Mouse (Mus musculus) ovary, adult 18-20 months (tissue): ENCODE data around the gene Prl7d1.
"Not testable (repeated sequence)": the region's sequence is repeated elsewhere in the genome, so short reads cannot be mapped to it uniquely, and the experiment has no call there.

Source experiments
- DNase-seq: peaks from one replicate; pipeline ENCODE4 v3.0.0; 2022; ENCODE audit warnings: low spot score, mixed read lengths

Gene Prl7d1

DNA sequence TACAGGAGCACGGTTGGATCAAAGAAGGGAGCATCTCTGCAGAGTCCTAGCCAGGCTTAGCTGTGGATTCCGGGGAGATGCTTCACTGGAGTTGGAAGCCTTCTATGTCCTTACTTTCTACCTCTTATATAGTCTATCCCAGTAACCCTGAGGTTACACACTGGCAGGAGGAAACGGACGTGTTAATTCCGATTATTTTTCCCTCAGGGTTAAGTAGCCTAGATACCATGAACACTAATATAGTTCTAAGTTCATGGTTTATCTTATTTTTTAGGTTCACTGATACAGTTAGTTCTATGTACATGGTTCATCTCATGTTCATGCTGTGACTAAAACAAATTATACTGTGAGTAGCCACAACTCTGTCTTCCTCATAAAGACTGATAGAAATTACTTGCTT lies at the start of gene Prl7d1:
Prl7d1 (minus strand) TSS at position 101 of the 400 bp plus-strand sequence.
- DNase-seq: no peak

- DNase-seq: no peak
These were observed 18.1 kb upstream of the Prl7d1 start for GRCm38 (mm10) chr13:27734512-27735186.

DNA sequence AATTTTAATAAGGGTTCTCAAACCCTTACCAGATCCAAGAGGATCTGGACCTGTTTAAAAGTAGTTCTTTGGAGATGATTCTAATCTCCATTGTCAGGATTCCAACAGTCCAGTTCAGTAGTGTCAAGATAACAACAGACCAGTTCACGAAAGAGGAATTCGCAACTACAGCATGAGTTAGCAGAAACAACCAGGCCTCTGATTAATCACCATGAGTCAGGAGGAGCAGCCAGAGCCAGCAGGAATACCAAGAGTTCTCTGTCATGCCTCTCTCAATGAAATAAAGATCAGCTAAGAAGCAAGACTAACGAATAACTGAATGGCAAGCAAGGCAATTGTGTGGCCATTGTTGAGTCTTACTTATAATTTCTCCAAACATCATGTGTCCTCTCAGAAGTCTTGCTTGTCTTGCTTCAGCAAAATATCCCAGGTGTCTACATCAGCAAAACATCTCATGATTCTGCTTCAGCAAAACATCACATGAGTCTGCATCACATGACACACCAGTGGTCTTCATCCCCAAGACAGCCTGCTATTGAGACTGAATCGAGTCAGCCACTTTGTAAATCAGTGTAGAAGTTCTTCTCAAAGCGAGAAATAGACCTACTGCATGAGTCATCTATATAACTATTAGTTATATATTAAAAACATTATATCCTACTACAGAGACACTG lies 13.9 kb upstream of the Prl7d1 start:
- not testable (repeated sequence) for DNase-seq

GRCm38 (mm10) chr13:27725057-27725456 lies 8.5 kb upstream of the Prl7d1 start:
- DNase-seq: not testable (repeated sequence)

GRCm38 (mm10) chr13:27706521-27706920 lies 10.0 kb downstream of the Prl7d1 start:
- no peak for DNase-seq

- no peak for DNase-seq
These were observed 48.6 kb downstream of the Prl7d1 start, which contains the start of gene Prl7a2 for GRCm38 (mm10) chr13:27667936-27668335. TSS of gene Prl7a2 (minus strand) at chr13:27668036.

GRCm38 (mm10) chr13:27660747-27661146 lies 55.8 kb downstream of the Prl7d1 start:
- DNase-seq: no peak
